Mouse (Mus musculus) adrenal gland, postnatal 25 days (tissue): ENCODE data around the gene 1700013G24Rik. TPM values are rescaled to one million over a fixed set of nuclear protein-coding genes. Genes with fewer than 3 reads are reported as not detected.

Source experiments
- DNase-seq: peaks from one replicate; pipeline ENCODE4 v3.0.0; 2021; ENCODE audit warnings: mixed read lengths
- total RNA-seq: library from RNA; stranded (reverse); gene quantifications from 2 replicates; pipeline ENCODE4 v1.2.3, GENCODE M21; 2021

Gene 1700013G24Rik
- total RNA-seq, 1 experiment from 2014 or later, result not detected

GRCm38 (mm10) chr4:137476761-137477237 lies 23.7 kb downstream of the 1700013G24Rik start:
- peak; percentile 76 for DNase-seq

GRCm38 (mm10) chr4:137477611-137478010 lies 24.5 kb downstream of the 1700013G24Rik start:
- DNase-seq, result no peak

GRCm38 (mm10) chr4:137478306-137478705 lies 25.2 kb downstream of the 1700013G24Rik start:
- no peak for DNase-seq

GRCm38 (mm10) chr4:137479757-137480156 lies 26.7 kb downstream of the 1700013G24Rik start:
- DNase-seq, result no peak

DNA sequence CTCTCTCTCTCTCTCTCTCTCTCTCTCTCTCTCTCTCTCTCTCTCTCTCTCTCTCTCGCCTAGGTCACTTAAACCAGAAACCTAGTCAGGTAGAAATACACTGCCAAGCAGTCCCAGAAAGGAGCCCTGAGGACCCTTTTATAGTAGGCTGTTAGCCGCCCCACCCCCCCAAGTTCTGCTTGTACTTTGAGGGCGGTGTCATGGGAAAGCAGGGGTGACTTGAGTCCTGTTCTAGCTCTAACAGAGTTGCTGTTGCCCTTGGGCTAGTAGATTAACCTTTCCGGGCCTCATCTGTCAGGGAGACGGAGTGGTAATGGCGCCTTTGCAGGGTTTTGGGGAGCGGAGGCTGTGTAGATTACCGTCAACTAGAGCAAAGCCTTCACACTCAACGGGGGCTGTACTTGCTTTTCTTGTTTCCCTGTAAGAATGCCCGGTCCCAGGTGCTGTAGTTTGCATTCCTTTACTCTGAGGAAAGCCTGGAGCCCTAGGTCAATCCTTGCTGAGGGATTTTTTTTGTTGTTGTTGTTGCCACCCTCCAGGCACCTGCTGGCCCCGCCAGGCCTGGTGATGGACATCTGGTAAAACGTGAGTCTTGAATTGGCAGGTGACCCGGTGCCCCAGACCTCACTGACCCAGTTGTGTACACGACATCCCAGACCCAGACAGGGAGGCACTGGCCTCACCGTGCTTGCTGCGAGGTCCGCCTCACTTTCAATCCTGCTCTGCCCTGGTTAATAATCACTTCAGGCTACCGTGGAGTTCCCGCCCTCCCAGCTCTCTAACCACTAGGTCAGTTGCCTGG lies 27.3 kb downstream of the 1700013G24Rik start:
- DNase-seq, result no peak

GRCm38 (mm10) chr4:137480993-137481340 lies 27.9 kb downstream of the 1700013G24Rik start:
- no peak for DNase-seq

- DNase-seq, result no peak
Observed at GRCm38 (mm10) chr4:137481381-137482030, 28.4 kb downstream of the 1700013G24Rik start.

- peak; percentile 53 for DNase-seq
Observed at GRCm38 (mm10) chr4:137483871-137484270, 30.8 kb downstream of the 1700013G24Rik start.

- DNase-seq, result peak; percentile 87
Observed at GRCm38 (mm10) chr4:137484586-137484985, 31.5 kb downstream of the 1700013G24Rik start.

DNA sequence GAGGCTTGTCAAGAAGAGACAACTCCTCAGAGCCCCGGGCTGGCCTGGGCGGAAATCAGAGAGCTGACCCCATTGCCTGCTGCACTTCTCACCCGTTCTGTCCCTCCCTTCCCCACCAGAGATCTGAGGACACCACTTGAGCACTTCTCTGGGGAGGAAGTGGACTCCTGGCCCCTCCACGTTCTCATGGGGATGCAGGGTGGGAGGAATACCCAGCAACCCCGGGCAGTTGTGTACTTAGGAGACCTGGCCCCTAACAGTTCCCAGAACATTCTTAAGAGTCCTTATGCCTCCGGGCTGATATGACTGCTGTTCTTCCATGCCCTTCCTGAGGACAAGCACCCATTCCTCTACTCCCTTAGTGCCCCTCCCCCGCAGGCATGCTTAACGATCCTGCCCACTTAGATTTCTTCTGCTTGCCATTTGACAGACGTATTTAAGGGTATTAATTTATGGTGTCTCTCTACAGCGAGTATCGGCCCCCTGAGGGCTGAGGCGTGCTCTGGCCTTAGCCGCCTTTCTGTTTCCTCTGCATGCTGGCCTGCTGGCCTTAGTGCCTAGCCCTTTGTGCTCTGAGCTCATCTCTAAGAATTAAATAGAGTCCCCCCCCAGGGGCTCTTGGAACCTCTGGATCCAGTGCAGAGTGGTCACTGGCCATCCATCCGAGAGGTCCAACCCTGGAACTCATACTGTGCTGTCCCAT lies 32.3 kb downstream of the 1700013G24Rik start:
- DNase-seq, result no peak

DNA sequence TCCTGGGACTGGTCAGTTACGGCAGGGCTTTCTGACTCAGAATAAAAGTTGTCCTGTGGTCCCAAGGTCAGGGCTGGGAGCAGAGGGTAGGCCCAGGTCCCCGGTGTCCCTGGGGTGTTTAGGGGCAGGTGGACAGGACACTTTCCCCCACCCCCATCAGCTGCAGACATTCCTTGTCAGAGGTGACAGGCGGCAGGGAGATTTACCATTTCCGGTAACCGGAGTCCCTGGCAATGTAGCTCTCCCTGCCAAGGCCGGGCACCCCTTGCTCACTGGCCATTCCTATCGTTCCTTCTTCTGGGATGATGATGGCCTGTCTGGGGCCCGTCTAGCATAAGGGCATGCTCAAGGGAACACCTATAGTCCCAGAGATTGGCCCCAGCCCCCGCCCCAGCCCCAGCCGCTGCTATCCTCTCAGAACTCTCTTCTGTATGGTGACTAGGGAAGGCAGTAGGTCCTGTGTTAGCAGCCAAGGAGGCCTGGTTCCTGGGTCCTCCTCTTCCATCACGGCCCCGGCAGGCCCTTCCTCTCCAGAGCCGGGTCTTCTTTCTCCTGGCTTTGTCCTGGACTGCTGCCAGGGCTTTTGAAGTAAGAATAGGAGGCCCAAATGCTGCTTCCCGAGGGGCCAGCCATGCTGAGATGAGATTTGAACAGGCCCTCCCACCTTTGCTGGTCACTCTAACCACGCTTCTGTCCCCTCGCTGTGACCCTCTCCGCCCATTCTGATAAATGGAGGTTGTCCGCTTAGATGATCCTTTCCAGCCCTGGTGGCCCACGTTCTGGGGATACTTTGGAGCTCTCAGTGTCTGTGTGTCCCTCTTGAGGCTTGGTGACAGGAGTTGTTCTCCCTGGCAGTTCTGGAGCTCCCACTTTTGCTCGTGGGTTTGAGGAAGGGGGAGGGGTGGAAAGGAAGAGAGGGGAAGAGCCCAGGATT lies 33.3 kb downstream of the 1700013G24Rik start:
- peak; percentile 47 for DNase-seq

GRCm38 (mm10) chr4:137487286-137488000 lies 34.4 kb downstream of the 1700013G24Rik start:
- DNase-seq, result peak; percentile 62

DNA sequence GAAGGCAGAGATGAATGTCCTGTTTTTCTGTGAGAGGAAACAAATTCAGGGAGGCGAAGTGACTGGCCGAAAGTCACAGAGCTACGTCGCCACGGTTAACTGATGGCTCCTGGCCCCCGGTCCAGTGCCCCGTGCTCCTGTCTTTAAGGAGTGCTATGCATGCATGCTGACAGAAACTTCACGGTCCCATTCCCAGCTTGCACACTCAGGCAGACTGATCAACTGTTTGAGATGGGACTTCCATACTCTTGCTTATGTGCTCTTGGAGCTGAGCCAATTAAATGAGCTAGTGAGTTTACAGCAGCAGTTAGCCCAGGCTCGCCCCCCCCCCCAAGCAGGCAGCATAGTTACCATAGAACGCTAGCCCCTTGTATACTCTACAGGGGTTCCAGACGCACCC lies 35.0 kb downstream of the 1700013G24Rik start:
- DNase-seq, result no peak

- peak; percentile 48 for DNase-seq
Observed at GRCm38 (mm10) chr4:137488571-137489303, 35.7 kb downstream of the 1700013G24Rik start.

GRCm38 (mm10) chr4:137489996-137490395 lies 36.9 kb downstream of the 1700013G24Rik start:
- peak; percentile 51 for DNase-seq

DNA sequence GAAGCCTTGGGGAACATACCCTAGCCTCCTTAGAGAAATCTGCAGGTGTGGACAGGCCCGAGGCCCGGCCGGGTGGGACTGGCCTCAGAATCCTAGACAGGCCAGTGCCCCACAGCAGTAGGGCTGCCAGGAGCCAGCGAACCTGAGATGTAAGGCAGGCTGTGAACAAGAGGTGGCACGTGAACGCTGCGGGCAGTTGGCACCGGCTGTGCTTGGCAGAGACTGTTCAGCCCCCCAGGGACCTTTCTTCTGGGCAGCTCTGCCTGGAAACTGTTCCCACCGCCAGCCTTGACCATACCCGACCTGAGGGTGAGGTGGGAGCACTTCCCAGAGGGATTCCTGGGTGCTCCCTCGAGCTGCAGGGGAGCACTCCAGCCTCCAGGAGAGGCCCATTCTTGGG lies 39.5 kb downstream of the 1700013G24Rik start:
- DNase-seq, result peak; percentile 37

DNA sequence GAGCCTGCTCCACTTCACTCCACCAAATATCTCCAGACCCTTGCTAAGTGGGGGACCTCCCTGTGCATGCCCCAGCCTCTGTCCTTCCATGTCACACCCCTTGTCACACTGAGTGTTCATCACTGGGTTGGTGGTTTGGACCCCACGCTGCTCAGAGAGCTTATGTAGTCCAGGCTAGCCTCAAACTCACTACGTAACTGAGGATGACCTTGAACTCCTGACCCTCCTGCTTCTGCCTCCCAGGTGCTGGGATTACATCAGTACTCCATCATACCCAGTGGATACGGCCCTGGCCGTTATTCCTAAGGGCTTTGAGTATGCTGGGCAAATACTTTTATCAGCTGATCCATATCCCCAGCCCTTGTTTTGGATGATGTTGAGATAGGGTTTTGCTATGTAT lies 40.1 kb downstream of the 1700013G24Rik start:
- DNase-seq, result no peak

GRCm38 (mm10) chr4:137494751-137495500 lies 41.8 kb downstream of the 1700013G24Rik start:
- DNase-seq, result peak; percentile 53

DNA sequence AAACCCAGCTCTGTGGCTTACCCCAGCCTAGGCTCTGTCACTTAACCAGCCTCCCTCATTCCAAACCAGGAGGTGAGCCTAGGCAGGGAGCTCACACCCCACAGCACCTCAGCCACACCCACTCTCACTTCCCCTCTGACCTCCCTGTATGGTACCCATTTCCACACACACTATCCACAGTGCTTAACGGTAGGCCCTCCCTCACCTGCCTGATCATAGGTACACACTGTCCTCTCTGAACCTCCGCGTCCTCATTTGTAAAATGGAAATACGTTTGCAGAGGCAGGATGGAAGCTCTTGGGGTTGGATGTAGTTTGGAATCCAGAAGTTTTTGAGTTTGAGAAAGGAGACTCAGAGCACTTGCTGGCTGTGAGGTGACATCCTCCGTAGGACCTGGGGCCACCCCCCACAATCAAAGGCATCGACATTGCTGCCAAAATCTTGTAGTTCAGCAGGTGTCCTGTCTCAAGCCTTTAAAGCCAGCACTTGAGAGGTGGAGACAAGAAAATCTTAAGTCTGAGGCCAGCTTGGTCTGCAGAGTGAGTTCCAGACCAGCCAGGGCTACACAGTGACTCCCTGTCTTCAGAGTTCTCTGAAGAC lies 42.5 kb downstream of the 1700013G24Rik start:
- no peak for DNase-seq
